Mouse (Mus musculus): ENCODE measurements around the gene Tcerg1l. TPM values are rescaled to one million over a fixed set of nuclear protein-coding genes. Genes with fewer than 3 reads are reported as not detected.

Tcerg1l gene
- total and polyA plus RNA-seq, 3 experiments, result not detected

DNA sequence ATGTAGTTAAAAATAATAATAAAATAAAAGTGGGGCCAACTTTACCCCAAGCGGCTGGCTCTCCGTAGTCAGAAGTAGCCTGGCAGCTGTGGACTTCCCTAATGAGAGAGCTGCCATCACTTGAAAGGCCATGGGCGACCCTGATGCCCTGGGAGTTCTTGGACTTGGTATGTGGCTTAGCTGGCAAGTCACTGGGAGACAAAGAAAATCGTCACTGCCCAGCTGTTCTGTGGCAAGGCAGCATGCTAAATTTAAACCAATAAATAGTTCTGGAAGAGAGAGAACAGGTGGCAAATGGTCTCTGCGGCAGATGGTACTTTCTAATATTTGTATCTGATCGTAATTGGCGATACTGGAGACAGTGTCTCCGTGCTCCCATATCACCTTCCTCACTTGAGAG lies 40.1 kb downstream of the Tcerg1l start:
- DNase-seq (ENCODE audit: low read depth, low spot score), result no peak
- Histone ChIP-seq H3K36me3 (ENCODE audit: control insufficient read depth in 1 of 2, insufficient read depth in 2 of 2, low read length in 2 of 2) (no peaks in the 10 kb centered on the region), H3K27me3 (ENCODE audit: control insufficient read depth in 1 of 2, insufficient read depth in 2 of 2, low read length in 2 of 2) (no peaks in the 10 kb centered on the region), H3K27ac (ENCODE audit: control insufficient read depth, low read depth, low read length) (no peak overlapping the region), H3K4me3 (ENCODE audit: control insufficient read depth in 1 of 2, insufficient read depth in 1 of 2, low read depth in 2 of 2, low read length in 2 of 2) (no peak overlapping the region), H3K79me2 (ENCODE audit: control insufficient read depth, insufficient read depth, low read length, poor library complexity) (no peaks in the 10 kb centered on the region), H3K9me3 (replicated peaks; ENCODE audit: insufficient read depth, low read length) (no peaks in the 10 kb centered on the region), H3K9ac (ENCODE audit: control insufficient read depth, low read depth, low read length, poor library complexity, severe bottlenecking) (no peak overlapping the region), H3K4me1 (ENCODE audit: control insufficient read depth in 1 of 2, insufficient read depth in 2 of 2, low read length in 2 of 2) (no peaks in the 10 kb centered on the region)
- TF ChIP-seq MXI1 (IDR thresholded peaks at IDR 0.05; ENCODE audit: low read depth, low read length), result no peak
- TF ChIP-seq NELFE (IDR thresholded peaks at IDR 0.05; ENCODE audit: low read depth, low read length), result no peak
- TF ChIP-seq ZC3H11A (IDR thresholded peaks at IDR 0.05; ENCODE audit: low read depth, low read length), result no peak
- no peak for TF ChIP-seq RAD21 (IDR thresholded peaks at IDR 0.05; ENCODE audit: low read depth, low read length)
- TF ChIP-seq BHLHE40 (IDR thresholded peaks at IDR 0.05; ENCODE audit: borderline replicate concordance, low read depth, low read length), result no peak
- TF ChIP-seq POLR2AphosphoS2 (IDR thresholded peaks at IDR 0.05; ENCODE audit: low read length), result no peak
- TF ChIP-seq USF2 (IDR thresholded peaks at IDR 0.05; ENCODE audit: borderline replicate concordance in 1 of 2, insufficient read depth in 1 of 2, low read depth in 1 of 2, low read length in 2 of 2), result no peak
- TF ChIP-seq E2F4 (IDR thresholded peaks at IDR 0.05; ENCODE audit: borderline replicate concordance, low read depth, low read length), result no peak
- no peak for TF ChIP-seq CHD1 (IDR thresholded peaks at IDR 0.05; ENCODE audit: low read depth, low read length)
- TF ChIP-seq GABPA (IDR thresholded peaks at IDR 0.05; ENCODE audit: low read depth, low read length), result no peak
- TF ChIP-seq ZMIZ1 (IDR thresholded peaks at IDR 0.05; ENCODE audit: low read depth, low read length), result no peak
- TF ChIP-seq EP300 (IDR thresholded peaks at IDR 0.05; ENCODE audit: low read depth in 1 of 2, low read length in 2 of 2), result no peak

- Histone ChIP-seq H3K27me3 (ENCODE audit: control insufficient read depth in 1 of 2, insufficient read depth in 2 of 2, low read length in 2 of 2) (no peaks in the 10 kb centered on the region), H3K4me3 (ENCODE audit: control insufficient read depth in 1 of 2, insufficient read depth in 1 of 2, low read depth in 2 of 2, low read length in 2 of 2) (no peak overlapping the region), H3K9me3 (replicated peaks; ENCODE audit: insufficient read depth, low read length) (no peaks in the 10 kb centered on the region), H3K4me1 (ENCODE audit: control insufficient read depth in 1 of 2, insufficient read depth in 2 of 2, low read length in 2 of 2) (no peaks in the 10 kb centered on the region), H3K9ac (ENCODE audit: control insufficient read depth, low read depth, low read length, poor library complexity, severe bottlenecking) (no peak overlapping the region), H3K27ac (ENCODE audit: control insufficient read depth, low read depth, low read length) (no peak overlapping the region), H3K36me3 (ENCODE audit: control insufficient read depth in 1 of 2, insufficient read depth in 2 of 2, low read length in 2 of 2) (no peaks in the 10 kb centered on the region), H3K79me2 (ENCODE audit: control insufficient read depth, insufficient read depth, low read length, poor library complexity) (no peaks in the 10 kb centered on the region)
- TF ChIP-seq KAT2A (conservative IDR thresholded peaks at IDR 0.05; ENCODE audit: low read depth, low read length) (no peak), UBTF (IDR thresholded peaks at IDR 0.05; ENCODE audit: borderline replicate concordance, insufficient read depth, low read depth, low read length) (no peak), MAX (IDR thresholded peaks at IDR 0.05; ENCODE audit: low read length) (no peak), HCFC1 (IDR thresholded peaks at IDR 0.05; ENCODE audit: low read depth, low read length) (no peak), ZMIZ1 (IDR thresholded peaks at IDR 0.05; ENCODE audit: low read depth, low read length) (no peak), E2F4 (IDR thresholded peaks at IDR 0.05; ENCODE audit: borderline replicate concordance, low read depth, low read length) (no peak)
- DNase-seq (ENCODE audit: low read depth, low spot score), result no peak
Measured at GRCm38 (mm10) chr7:138356655-138357449, 40.7 kb downstream of the Tcerg1l start.
